ENCODE assay signal across 31 mouse cellular contexts in genomic region chr17:87901163-87901562, GRCm38 (mm10). TPM values are rescaled to one million over a fixed set of nuclear protein-coding genes. Genes with fewer than 3 reads are reported as not detected.
A peak's percentile ranks its signal among the peaks of the same experiment; 100 is the strongest.
DNase-seq lines count a peak whose midpoint lies in the region; ATAC-seq and TF ChIP-seq lines count a peak whose summit lies in the region.
"Had no signal": no experiment of that assay in that cellular context is flagged by ENCODE, and none has a peak within 500 bp of the region (broad histone marks: within the 10 kb centered on the region; RNA-seq: fewer than 3 reads in every experiment).

No protein-coding gene starts in this region.

- H3K9me3 ChIP-seq in forebrain, embryonic 14.5 days (replicated peaks; ENCODE audit: control insufficient read depth, low read length) = no peaks in the 10 kb centered on the region
- H3K9me3 ChIP-seq in forebrain, embryonic 15.5 days = no peaks in the 10 kb centered on the region
- no peaks in the 10 kb centered on the region for H3K9me3 ChIP-seq in intestine, embryonic 14.5 days (ENCODE audit: control insufficient read depth, low read length)
- H3K9me3 ChIP-seq in intestine, embryonic 16.5 days (ENCODE audit: control insufficient read depth, low read length) = no peaks in the 10 kb centered on the region
- H3K9me3 ChIP-seq in midbrain, embryonic 11.5 days (ENCODE audit: control insufficient read depth, low read length) = no peaks in the 10 kb centered on the region
- H3K9me3 ChIP-seq in midbrain, embryonic 13.5 days = no peaks in the 10 kb centered on the region
- no peaks in the 10 kb centered on the region for H3K9me3 ChIP-seq in hindbrain, postnatal 0 days (ENCODE audit: low read length)
- H3K9me3 ChIP-seq: forebrain, embryonic 13.5 days had no signal

- no peak for TF ChIP-seq CTCF in hindbrain, postnatal 0 days (IDR thresholded peaks at IDR 0.05; ENCODE audit: low read depth)

- no peaks in the 10 kb centered on the region for H3K27me3 ChIP-seq in forebrain, embryonic 14.5 days (replicated peaks; ENCODE audit: control insufficient read depth, insufficient read depth, low read length)
- H3K27me3 ChIP-seq in forebrain, embryonic 15.5 days = no peaks in the 10 kb centered on the region
- no peaks in the 10 kb centered on the region for H3K27me3 ChIP-seq in intestine, embryonic 14.5 days (replicated peaks; ENCODE audit: control insufficient read depth, insufficient read depth, low read length)
- H3K27me3 ChIP-seq in intestine, embryonic 16.5 days (replicated peaks; ENCODE audit: control insufficient read depth, insufficient read depth, low read length) = no peaks in the 10 kb centered on the region
- no peaks in the 10 kb centered on the region for H3K27me3 ChIP-seq in midbrain, embryonic 11.5 days (ENCODE audit: control insufficient read depth, insufficient read depth, low read length)
- no peaks in the 10 kb centered on the region for H3K27me3 ChIP-seq in midbrain, embryonic 13.5 days
- no peaks in the 10 kb centered on the region for H3K27me3 ChIP-seq in hindbrain, postnatal 0 days (ENCODE audit: insufficient read depth, low read length)
- H3K27me3 ChIP-seq: forebrain, embryonic 13.5 days had no signal

- no peak overlapping the region for H3K27ac ChIP-seq in forebrain, embryonic 14.5 days (ENCODE audit: low read depth, low read length)
- no peak overlapping the region for H3K27ac ChIP-seq in forebrain, embryonic 15.5 days (replicated peaks)
- H3K27ac ChIP-seq in intestine, embryonic 14.5 days (ENCODE audit: low read depth) = no peak overlapping the region
- H3K27ac ChIP-seq in intestine, embryonic 16.5 days (ENCODE audit: low read length) = no peak overlapping the region
- no peak overlapping the region for H3K27ac ChIP-seq in midbrain, embryonic 11.5 days (ENCODE audit: low read depth, low read length)
- no peak overlapping the region for H3K27ac ChIP-seq in midbrain, embryonic 13.5 days
- H3K27ac ChIP-seq in hindbrain, postnatal 0 days = no peak overlapping the region
- H3K27ac ChIP-seq: forebrain, embryonic 13.5 days; heart, adult 2 months had no signal

- H3K4me1 ChIP-seq in forebrain, embryonic 14.5 days (ENCODE audit: control insufficient read depth, insufficient read depth, low read length) = no peaks in the 10 kb centered on the region
- H3K4me1 ChIP-seq in forebrain, embryonic 15.5 days = peaks cover 14% of the 10 kb centered on the region
- no peaks in the 10 kb centered on the region for H3K4me1 ChIP-seq in intestine, embryonic 14.5 days (replicated peaks; ENCODE audit: control insufficient read depth, insufficient read depth, low read length)
- no peaks in the 10 kb centered on the region for H3K4me1 ChIP-seq in intestine, embryonic 16.5 days (ENCODE audit: control insufficient read depth, insufficient read depth, low read length)
- peaks cover 10% of the 10 kb centered on the region; the same call in 1 of the 2 replicates for H3K4me1 ChIP-seq in midbrain, embryonic 11.5 days (ENCODE audit: control insufficient read depth, insufficient read depth, low read length)
- peaks cover 26% of the 10 kb centered on the region for H3K4me1 ChIP-seq in midbrain, embryonic 13.5 days (replicated peaks)
- no peaks in the 10 kb centered on the region for H3K4me1 ChIP-seq in hindbrain, postnatal 0 days (ENCODE audit: insufficient read depth, low read length)

- ATAC-seq in forebrain, embryonic 14.5 days = peak; percentile 44; the same call in 1 of the 2 replicates
- ATAC-seq in forebrain, embryonic 15.5 days (replicated peaks) = no peak
- ATAC-seq in intestine, embryonic 14.5 days (replicated peaks; ENCODE audit: low FRiP score, low TSS enrichment, low read depth) = no peak
- ATAC-seq in intestine, embryonic 16.5 days = no peak
- no peak for ATAC-seq in midbrain, embryonic 11.5 days (ENCODE audit: low FRiP score)
- no peak for ATAC-seq in midbrain, embryonic 13.5 days
- 0 out of 2 replicates have a peak, but pooled peaks have one; percentile 35 for ATAC-seq in hindbrain, postnatal 0 days
- ATAC-seq: CD4-positive, CD25-positive, alpha-beta regulatory T cell, adult 4 months; forebrain, embryonic 13.5 days; inflammation-experienced regulatory T-cells, adult 6 months had no signal

- H3K36me3 ChIP-seq in forebrain, embryonic 14.5 days (ENCODE audit: control insufficient read depth, insufficient read depth, low read length) = no peaks in the 10 kb centered on the region
- H3K36me3 ChIP-seq in forebrain, embryonic 15.5 days = no peaks in the 10 kb centered on the region
- H3K36me3 ChIP-seq in intestine, embryonic 14.5 days (ENCODE audit: control insufficient read depth, insufficient read depth, low read length) = no peaks in the 10 kb centered on the region
- no peaks in the 10 kb centered on the region for H3K36me3 ChIP-seq in intestine, embryonic 16.5 days (ENCODE audit: control insufficient read depth, insufficient read depth, low read length)
- H3K36me3 ChIP-seq in midbrain, embryonic 11.5 days (ENCODE audit: control insufficient read depth, insufficient read depth, low read length) = no peaks in the 10 kb centered on the region
- no peaks in the 10 kb centered on the region for H3K36me3 ChIP-seq in midbrain, embryonic 13.5 days
- H3K36me3 ChIP-seq in hindbrain, postnatal 0 days (ENCODE audit: insufficient read depth, low read length) = no peaks in the 10 kb centered on the region

- H3K4me3 ChIP-seq in forebrain, embryonic 14.5 days (ENCODE audit: low read depth, low read length) = no peak overlapping the region
- H3K4me3 ChIP-seq in forebrain, embryonic 15.5 days = no peak overlapping the region
- no peak overlapping the region for H3K4me3 ChIP-seq in intestine, embryonic 14.5 days (ENCODE audit: low read depth, low read length)
- no peak overlapping the region for H3K4me3 ChIP-seq in intestine, embryonic 16.5 days (ENCODE audit: low read length)
- H3K4me3 ChIP-seq in midbrain, embryonic 11.5 days (ENCODE audit: low read depth, low read length) = no peak overlapping the region
- no peak overlapping the region for H3K4me3 ChIP-seq in midbrain, embryonic 13.5 days (replicated peaks)
- no peak overlapping the region for H3K4me3 ChIP-seq in hindbrain, postnatal 0 days (ENCODE audit: low read length)
- H3K4me3 ChIP-seq: forebrain, embryonic 13.5 days; heart, adult 2 months had no signal

- H3K9ac ChIP-seq in forebrain, embryonic 14.5 days (ENCODE audit: low read length) = no peak overlapping the region
- no peak overlapping the region for H3K9ac ChIP-seq in forebrain, embryonic 15.5 days (replicated peaks)
- H3K9ac ChIP-seq in intestine, embryonic 14.5 days (ENCODE audit: low read length) = no peak overlapping the region
- H3K9ac ChIP-seq in intestine, embryonic 16.5 days (ENCODE audit: low read depth, low read length) = no peak overlapping the region
- H3K9ac ChIP-seq in midbrain, embryonic 11.5 days (ENCODE audit: low read length) = peak overlapping the region; percentile 25; the same call in 1 of the 2 replicates
- H3K9ac ChIP-seq in midbrain, embryonic 13.5 days (replicated peaks) = no peak overlapping the region
- H3K9ac ChIP-seq in hindbrain, postnatal 0 days (replicated peaks; ENCODE audit: low read length) = no peak overlapping the region
- H3K9ac ChIP-seq: forebrain, embryonic 13.5 days had no signal

- 32% methylated on average over 7 of the region's 7 CpGs for WGBS in forebrain, embryonic 14.5 days
- WGBS in forebrain, embryonic 15.5 days = 34% methylated on average over 7 of the region's 7 CpGs
- 24% methylated on average over 7 of the region's 7 CpGs for WGBS in intestine, embryonic 14.5 days
- 31% methylated on average over 7 of the region's 7 CpGs for WGBS in intestine, embryonic 16.5 days
- 53% methylated on average over 7 of the region's 7 CpGs for WGBS in midbrain, embryonic 11.5 days
- 43% methylated on average over 7 of the region's 7 CpGs for WGBS in midbrain, embryonic 13.5 days
- WGBS in hindbrain, postnatal 0 days = 30% methylated on average over 7 of the region's 7 CpGs

- no peak overlapping the region for H3K4me2 ChIP-seq in forebrain, embryonic 14.5 days (ENCODE audit: low read length)
- H3K4me2 ChIP-seq in forebrain, embryonic 15.5 days (replicated peaks) = no peak overlapping the region
- H3K4me2 ChIP-seq in intestine, embryonic 14.5 days (ENCODE audit: low read length) = no peak overlapping the region
- no peak overlapping the region for H3K4me2 ChIP-seq in intestine, embryonic 16.5 days (ENCODE audit: low read depth, low read length)
- H3K4me2 ChIP-seq in midbrain, embryonic 11.5 days = no peak overlapping the region
- no peak overlapping the region for H3K4me2 ChIP-seq in midbrain, embryonic 13.5 days (replicated peaks)
- H3K4me2 ChIP-seq in hindbrain, postnatal 0 days (ENCODE audit: low read depth, low read length) = no peak overlapping the region
- H3K4me2 ChIP-seq: forebrain, embryonic 13.5 days had no signal

- no peak for DNase-seq in forebrain, embryonic 14.5 days (ENCODE audit: low spot score)
- peak; percentile 49 for DNase-seq in intestine, embryonic 14.5 days (ENCODE audit: low spot score)
- DNase-seq in midbrain, embryonic 11.5 days (ENCODE audit: low spot score, missing footprints) = no peak
- DNase-seq in hindbrain, postnatal 0 days (ENCODE audit: low spot score) = no peak
- no peak for DNase-seq in lung, postnatal 25 days (ENCODE audit: low spot score)
- DNase-seq: adrenal gland, postnatal 25 days; cerebellum, adult 9-11 months; gastrocnemius, postnatal 25 days; heart, adult 2 months; kidney, adult 9 months; kidney, postnatal 4 days; left cerebral cortex, postnatal 4 days; lung, adult 18-20 months; lung, postnatal 10 days; midbrain, embryonic 14.5 days had no signal

RNA-seq across cellular contexts. Expression of gene Rpl36-ps4, which starts 19.6 kb away (rescaled TPM):
- polyA plus RNA-seq in forebrain, embryonic 14.5 days (2014; fragmentation: Nextera tagmentation; extraction: Ambion mirVana) = not detected in 2 replicates
- polyA plus RNA-seq in forebrain, embryonic 15.5 days (2015; fragmentation: Nextera tagmentation; extraction: Ambion mirVana) = not detected in 2 replicates
- polyA plus RNA-seq in intestine, embryonic 14.5 days (2014; fragmentation: Nextera tagmentation; extraction: Ambion mirVana) = not detected in 2 replicates
- polyA plus RNA-seq in intestine, embryonic 16.5 days (2015; fragmentation: Nextera tagmentation; extraction: Ambion mirVana) = not detected in 2 replicates
- polyA plus RNA-seq in midbrain, embryonic 11.5 days (2014; fragmentation: Nextera tagmentation; extraction: Ambion mirVana) = not detected in 2 replicates
- not detected in 2 replicates for polyA plus RNA-seq in midbrain, embryonic 13.5 days (2015; fragmentation: Nextera tagmentation; extraction: Ambion mirVana)
- not detected in 2 replicates for total RNA-seq in hindbrain, postnatal 0 days (2014; rRNA removed)
- not detected in 2 replicates for polyA plus RNA-seq in hindbrain, postnatal 0 days (2015; fragmentation: Nextera tagmentation; extraction: Ambion mirVana)
- total RNA-seq: adrenal gland, postnatal 25 days; common myeloid progenitor, adult 5-6 weeks; gastrocnemius, postnatal 25 days; heart, adult 2 months; heart, postnatal 25 days; layer of hippocampus, postnatal 10 days; left cerebral cortex, adult 8-10 months; left cerebral cortex, postnatal 4 days; liver, adult 2 months; megakaryocyte progenitor cell, adult 5-6 weeks had no signal
- polyA plus RNA-seq: CD4-positive, CD25-positive, alpha-beta regulatory T cell, adult 4 months; forebrain, embryonic 13.5 days; heart, adult 2 months; heart, embryonic 14.5 days; inflammation-experienced regulatory T-cells, adult 6 months; liver, adult 2 months; midbrain, embryonic 14.5 days; small intestine, adult 2 months; stomach, embryonic 16.5 days; thymus, postnatal 0 days had no signal

Comparison
In these comparisons a context has a peak if more than half of its experiments do, and no peak if none do; other contexts are left out.
1. ATAC-seq: peak in forebrain, embryonic 14.5 days (single experiment) and hindbrain, postnatal 0 days (single experiment); none in forebrain, embryonic 15.5 days (single experiment), intestine, embryonic 14.5 days (single experiment), intestine, embryonic 16.5 days (single experiment), midbrain, embryonic 11.5 days (single experiment) and midbrain, embryonic 13.5 days (single experiment).